Mouse (Mus musculus) frontal cortex, adult (tissue): ENCODE measurements around the gene Tvp23a.

ENCODE experiments used
- ATAC-seq: cut with Nextera tagmentation; 2 replicates; pipeline ENCODE4 v1.9.2; 2017; ENCODE audit warnings: mild to moderate bottlenecking, moderate library complexity, mixed read lengths; ENCODE audit not compliant: low TSS enrichment

Tvp23a gene

DNA sequence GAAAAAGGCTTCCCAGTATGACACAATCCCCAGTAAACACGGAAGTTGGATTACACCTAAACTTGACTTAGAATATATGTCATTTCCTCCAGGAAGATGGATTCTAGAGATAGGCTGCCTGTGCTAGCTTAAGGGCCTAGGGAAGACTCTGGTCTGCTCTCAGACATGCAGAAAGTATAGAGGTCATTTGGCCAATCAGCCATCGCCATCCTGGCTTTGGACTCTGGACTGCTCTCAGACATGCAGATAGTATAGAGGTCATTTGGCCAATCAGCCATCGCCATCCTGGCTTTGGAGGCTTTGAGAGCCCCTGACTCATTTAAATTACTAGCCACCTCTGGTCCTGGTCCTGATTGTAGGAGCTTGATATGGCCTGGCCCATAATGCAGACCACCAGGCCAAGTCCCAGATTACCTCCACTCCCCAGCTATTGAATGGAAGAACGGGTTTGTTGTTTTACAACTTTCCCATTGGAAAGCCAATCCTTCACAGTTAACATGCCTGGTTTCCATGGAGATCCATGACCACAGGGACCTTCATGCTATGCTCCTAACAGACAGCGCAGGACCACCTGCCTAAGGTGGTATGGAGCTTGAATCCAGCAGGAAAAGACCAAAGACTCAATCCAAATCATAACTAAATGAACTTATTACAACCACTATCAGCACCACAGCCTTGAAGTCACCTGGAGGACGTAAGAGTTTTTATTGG lies 6.9 kb upstream of the Tvp23a start:
- ATAC-seq = no peak

DNA sequence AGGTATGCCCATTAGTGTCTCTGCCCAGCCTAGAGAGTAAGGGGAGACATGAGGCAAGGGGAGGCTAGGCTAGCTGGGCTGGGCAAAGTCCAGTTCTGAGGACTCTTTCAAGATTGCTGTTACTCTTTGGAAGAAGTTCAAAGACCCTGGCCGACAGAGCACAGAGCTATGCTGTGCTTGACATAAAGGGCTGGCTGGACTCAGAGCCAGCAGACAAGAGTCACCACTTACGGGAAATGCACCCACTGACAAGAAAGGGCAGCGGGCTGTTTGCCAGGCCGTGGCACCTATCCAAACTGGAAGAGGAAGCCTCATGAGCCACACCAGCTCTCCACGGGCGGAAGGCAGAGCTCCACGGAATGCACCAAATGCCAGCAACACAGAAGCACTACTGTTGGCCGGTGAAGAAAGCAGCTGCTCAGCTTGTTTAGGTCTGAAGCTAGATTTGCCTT lies 5.3 kb upstream of the Tvp23a start:
- ATAC-seq = no peak

DNA sequence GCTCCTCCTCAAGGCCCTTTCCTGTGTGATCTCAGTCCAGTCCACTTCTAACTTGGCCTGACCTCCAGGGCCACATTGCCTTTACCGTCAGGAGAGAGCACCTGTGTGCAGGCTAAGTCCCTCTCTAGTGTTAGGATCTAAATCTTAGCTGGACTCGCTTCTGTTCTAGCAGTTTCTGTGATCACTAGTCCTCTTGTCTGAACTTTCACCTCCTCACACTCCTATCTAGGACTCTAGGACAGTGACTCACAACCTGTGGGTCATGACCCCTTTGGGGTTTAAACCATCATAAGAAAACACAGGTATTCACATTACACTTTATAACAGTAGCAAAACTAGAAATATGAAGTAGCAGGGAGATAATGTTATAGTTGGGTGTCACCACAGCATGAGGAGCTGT lies 4.7 kb upstream of the Tvp23a start:
- no peak for ATAC-seq

DNA sequence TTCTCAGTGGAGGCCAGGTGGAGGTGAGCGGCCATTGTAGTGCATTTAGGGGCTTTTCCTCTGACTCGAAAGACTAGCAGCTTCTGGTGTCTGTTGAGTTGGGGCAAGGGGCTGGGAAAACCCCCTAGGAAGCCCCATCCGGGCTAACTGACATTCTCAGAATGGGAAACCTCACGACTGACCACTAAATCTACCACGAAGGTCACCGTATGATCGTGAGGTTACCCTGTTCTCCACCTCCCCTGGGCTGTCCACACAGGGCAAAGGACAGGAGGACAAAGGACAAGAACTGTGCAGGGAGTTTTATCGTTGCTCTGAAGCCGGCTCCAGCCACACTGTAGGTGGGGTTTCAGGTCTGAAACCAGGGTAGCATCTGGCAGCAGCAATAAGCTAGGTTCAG lies 1.8 kb upstream of the Tvp23a start:
- no peak for ATAC-seq

DNA sequence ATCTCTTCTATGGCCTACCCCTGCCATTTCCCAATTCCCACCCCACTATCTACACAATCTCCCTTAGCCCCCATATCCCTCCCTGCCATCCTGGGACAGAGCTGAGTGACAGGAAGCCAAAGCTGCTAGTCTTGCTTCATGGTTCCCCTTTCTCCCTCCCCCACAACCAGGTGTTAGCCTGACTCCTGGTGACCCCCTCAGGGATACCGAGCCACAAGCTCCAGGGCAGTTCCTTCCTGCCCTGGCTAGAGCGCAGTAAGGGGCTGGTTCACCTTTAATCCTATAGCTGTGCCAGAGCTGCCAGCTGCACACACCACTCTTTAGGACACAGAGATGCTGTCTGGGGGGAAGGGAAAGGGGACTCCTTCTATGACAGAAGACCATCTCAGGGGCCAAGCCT lies 619 bp upstream of the Tvp23a start:
- ATAC-seq = no peak

DNA sequence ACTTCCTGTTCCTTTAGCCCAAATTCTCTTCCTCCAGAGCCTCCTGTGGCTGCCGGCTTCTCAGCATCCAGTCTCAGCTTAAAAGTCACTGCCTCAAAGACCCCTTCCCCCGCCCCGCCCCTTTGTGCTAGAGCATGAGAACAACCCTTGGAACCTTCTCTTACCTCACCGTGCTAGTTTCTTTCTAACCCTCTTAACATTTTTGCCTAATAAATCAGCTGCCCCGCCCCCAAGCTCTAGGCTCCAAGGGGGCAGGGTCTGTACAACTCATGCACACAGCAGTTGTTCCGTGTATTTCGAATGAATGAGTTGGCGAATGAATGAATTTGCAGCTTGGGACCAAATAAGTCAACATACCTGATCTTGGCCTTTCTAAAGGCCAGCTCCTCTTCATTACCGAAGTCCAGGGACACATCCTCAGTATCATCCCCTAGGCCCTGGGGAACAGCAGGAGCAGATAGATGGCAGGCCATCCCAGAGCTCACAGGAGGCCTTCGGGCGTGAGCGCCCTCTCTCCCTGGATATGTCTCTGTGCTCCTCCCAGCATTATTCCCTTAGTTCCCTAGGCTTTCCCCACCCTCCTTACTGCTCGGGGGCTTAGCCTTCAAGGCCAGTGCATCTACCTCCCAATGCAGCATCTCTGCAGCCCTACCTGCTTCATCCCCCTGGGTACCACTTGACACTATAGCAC lies 444 bp downstream of the Tvp23a start:
- peak; percentile 83 for ATAC-seq

DNA sequence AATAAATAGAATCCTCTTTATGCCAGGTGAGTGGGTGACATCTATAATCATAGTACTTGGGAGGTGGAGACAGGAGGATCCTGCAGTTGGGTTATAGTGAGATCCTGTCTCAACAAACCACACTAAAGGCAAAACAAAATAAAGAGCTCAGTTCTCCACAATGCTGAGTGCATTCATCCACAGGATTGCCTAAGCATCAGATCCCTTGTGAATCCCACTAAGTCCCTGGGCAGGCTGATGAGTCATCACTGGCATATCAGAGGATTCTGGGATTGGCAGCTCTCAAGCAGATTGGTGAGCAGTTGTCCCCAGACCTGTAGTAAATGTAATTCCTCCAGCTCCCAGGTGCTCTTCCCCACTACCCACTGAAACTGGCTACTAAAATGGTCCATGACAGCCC lies 3.4 kb downstream of the Tvp23a start:
- ATAC-seq = no peak

DNA sequence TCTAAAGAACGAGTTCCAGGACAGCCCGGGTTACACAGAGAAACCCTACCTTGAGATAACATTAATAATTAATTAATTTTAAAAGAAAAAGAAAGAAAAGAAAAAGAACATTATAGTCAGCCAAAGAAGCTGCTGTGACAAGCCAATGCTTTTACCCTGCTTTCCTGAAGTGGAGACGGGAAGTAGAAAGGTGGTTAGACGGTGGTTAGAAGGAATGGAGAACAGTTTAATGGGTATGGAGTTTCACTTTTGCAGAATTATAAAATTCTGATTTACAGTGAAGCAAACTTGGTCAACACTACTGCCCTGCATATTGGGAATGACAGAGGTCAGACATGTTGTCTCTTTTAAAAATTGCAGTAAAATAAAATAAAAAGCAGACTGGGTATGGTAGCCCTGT lies 5.4 kb downstream of the Tvp23a start:
- ATAC-seq = no peak

DNA sequence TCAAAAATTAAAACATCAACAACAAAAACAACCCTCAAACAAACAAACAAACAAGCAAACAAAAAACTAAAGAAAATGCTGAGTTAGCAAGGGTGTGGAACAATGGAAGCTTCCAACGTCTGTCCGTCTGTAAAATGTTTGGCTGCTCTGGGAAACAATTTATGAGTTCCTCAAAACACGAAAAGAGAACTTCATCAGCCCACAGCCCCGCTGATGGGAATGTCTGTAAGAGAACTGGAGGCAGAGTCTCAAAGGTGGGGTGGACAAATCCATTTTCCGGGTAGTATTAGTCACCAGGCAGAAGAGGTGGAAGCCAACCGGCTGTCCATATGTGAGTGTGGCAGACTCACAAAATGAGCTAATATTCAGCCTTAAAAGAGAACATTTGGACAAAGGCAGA lies 5.8 kb downstream of the Tvp23a start:
- no peak for ATAC-seq

DNA sequence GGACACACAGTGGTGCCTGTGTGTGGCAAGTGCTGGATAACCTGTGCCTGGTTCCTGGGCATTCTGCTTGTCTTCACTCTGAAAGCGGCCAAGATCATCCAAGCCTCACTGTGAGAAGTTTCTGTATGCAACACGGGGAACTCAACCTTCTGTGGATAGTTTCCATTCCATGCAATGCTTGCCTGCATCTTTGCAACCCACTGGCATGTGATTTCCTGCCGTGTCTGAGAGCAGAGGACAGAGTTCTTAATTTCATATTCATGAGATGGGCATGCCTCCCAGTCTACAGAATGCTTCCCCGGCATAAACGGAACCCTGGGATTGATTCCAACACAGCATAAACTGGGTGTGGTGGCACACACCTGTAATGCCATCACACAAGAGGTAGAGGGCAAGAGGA lies 9.1 kb downstream of the Tvp23a start:
- no peak for ATAC-seq

DNA sequence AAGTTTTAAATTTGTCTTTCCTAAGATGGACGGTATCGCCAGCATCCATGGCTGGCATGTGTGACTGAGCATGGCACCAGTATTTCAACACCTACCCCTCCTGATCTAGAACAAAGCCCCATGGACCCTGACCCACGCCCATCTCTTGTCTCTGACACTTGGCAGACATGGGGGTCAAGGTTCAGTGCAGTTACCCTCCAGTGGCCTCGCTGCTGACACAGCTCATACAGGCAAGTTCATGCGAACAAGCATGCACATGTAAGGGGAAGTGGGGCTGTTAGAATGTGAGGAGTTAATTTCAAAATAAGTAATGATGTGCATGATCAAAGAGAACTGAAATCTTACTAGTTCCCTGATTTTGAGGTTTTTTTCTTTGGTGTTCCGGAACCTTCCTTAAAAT lies 11.0 kb downstream of the Tvp23a start:
- no peak for ATAC-seq

DNA sequence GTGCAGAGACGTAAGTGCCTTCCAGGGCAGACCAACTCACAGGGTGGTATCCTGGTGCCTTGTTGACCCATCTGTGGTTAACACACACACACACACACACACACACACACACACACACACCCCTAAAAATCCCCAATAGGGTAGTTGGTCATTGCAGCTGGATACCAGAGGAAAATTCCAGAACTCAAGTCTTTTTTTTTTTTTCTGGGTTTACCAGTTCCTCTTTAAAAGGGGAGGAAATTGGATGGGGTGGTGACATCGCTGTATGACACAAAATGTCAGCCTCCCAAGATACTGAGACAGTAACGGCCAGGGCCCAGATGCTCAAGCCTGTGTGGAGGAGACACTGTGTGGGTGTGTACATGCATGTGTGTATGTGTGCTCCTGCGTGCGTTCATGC lies 13.8 kb downstream of the Tvp23a start:
- ATAC-seq = no peak

DNA sequence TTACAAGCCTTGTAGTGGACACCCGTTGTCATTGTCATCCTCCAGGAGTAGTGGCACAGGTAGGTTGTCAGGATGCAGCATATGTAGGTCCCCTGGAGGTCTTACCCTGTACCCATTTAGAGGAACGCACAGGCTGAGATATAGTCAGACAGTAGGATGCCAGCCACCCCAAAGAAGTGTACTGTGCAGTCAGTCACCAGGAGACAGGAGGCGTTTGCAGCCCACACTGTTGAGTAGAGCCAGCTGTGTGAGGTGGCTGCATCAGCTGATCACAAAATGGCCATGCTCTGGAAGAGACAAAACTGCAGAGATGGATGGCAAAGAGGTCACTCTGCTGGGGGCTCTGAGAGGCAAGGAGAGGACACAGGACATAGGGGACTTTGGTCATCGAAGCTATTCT lies 14.8 kb downstream of the Tvp23a start:
- peak; percentile 81 for ATAC-seq

DNA sequence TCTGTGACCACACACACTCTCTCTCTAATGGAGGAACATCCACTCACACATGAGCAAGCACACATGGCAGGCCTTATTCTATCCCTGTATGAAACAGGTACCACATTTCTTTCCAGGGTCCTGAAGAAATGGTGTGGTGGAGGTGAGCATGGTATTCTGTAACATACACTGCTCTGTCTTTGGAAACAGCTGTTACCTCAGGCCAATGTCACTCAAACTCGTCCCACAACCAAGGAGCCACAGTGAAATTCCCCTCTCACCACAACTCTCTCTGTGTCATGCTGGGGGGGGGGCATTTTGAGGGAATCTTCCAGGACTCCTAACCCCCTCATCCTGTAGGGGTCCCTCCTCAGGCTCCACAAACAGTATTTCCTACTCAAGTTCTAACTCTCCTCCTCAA lies 15.3 kb downstream of the Tvp23a start:
- no peak for ATAC-seq

DNA sequence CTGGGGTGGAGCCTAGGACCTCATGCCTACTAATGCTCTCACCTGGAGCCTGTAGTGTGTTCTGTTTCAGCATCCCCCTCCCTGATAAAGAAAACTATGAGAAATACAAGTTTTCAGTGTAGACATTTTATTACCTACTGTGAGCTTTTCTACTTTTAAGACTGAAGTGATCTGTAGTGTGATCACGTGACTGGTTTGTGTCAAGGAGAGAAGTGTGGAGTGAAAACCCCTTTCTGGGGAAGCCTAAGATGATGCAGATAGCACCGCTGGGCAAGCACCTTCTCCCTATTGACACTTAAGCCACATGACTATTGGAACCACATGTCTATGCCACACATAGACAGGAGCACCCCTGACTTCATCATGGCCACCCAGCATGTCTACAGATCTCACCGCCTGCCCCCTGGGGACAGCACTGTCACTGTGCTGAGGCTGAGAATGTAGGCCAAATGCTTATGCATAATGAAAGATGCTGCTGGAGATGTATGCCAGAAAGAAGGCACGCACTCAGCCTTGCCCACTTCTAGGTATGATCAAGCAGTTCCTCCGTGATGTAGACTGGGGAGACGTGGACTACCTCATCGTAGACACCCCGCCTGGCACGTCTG lies 26.6 kb downstream of the Tvp23a start:
- ATAC-seq = peak; percentile 50; the same call in 1 of the 2 replicates

DNA sequence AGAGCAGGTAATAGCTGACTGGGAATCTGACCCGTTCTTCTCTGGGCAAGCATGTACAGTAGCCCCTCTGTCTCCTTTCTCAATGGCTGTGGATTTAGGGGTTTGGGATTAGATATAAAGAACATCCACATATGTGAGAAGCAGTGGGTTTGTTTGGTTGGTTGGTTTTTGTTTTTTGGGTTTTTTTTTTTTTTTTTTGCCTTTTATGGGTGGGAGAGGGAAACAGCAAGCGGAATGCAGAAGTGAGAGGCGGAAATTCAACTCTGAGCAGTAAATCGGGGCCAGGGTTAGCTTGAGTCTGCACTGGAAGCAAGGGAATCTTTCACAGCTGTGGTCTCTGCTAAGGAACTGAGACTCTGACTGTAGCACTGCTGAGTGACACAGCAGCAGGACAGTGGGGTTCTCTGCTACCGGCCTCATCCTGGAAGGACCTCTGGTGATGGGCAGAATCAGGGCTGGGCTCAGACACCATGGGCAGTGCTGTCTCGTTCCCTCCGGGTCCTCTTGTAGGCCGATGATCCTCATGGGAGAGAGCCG lies 29.4 kb downstream of the Tvp23a start:
- ATAC-seq = no peak

DNA sequence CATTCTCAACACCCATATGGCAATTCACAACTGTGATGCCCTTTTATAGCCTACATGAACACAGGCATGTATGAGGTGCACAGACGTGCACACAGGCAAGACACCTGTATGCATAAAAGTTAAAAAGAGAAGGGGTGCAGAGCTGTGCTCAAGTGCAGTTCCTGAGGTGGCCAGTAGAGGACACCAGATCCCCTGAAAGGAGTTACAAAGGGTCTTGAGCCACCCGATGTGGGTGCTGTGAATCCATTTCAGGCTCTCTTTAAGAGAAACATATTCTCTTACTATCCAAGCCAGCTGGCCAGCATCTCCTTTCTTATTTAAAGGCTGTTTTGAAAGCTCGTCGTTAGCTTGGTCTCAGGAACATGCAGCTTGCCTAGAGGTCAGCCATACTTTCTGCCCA lies 30.3 kb downstream of the Tvp23a start:
- ATAC-seq = no peak

DNA sequence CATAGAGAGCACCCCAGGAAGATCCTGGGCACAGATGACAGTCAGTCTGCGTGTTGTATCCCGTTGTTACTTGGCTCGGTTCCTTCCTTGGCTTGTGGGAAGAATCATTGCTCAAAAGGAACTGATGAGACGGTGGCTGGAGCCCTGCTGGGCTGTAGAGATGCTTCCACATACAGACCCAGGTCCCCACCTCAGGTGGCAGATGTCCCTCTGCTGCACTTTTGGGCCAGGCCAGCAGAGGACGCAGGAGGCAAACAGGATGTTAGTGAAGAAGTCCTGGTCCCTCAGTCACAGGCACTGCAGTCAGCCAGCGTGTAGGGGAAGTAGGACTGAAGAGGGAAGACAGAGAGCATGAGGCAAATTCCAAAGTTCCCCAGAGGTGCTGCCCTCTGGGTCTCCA lies 31.2 kb downstream of the Tvp23a start:
- ATAC-seq = no peak

DNA sequence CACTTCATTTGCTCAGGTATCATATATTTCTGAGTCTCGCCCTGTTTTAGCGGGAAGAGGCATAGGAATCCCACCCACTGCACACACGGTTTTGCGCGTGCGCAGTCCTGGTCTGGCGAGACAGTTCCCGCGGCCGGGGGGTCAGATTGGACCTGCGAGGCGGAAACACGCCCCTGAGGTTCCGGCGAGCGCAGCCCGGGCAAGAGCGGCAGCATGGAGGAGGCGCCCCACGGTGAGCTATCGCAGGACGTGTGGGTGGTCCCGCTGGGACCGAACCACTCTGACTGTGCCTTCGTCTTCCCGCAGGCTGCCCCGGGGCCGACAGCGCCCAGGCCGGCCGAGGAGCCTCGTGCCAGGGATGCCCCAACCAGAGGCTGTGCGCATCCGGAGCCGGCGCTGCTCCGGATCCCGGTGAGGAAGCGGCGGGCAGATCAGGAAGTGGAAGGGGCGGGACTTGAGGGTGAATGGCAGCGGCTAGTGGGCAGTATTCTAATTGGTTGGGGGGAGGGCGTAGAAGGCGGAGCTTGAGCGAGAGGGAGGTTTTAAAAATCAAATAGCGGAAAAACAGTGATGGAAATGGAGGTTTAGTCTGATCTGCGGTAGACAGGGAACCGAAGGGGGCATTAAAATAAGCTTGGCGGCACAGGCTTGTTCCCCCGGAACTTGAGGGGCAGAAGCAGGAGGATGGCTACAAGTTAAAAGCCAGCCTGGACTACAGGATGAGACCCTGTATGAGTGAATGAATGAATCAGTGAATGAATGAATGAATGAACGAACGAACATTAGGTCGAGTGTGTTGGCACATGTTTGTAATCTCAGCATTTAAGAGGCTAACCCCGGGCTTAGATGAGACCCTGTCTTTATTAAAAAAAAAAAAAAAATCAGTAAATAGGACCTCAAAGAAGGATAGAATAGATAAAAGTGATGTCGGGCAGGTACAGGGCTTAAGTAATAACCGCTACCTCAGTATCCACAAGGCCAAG lies 35.1 kb downstream of the Tvp23a start, which contains the start of gene Nubp1:
Nubp1 (plus strand) TSS at position 185 of the 983 bp plus-strand sequence.
- ATAC-seq = peak; percentile 97

DNA sequence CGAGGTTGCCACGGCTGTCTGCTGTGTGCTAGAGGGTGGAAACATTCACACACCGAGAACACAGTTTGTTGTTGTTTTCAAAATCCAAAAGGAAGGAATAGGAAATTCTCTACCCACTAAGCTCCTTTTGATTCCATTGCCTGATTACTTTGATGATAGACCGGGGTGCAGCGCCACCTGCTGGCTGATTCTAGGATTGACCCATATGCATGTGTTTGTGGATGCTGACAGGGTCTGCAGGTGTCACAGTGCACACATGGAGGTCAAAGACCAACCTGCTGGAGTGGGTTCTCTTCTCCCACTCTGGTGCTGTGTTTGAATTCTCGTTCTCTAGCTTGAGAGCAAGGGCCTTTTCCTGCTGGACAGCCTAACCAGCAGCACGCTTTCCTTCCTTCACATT lies 48.0 kb downstream of the Tvp23a start:
- ATAC-seq = peak; percentile 57; the same call in 1 of the 2 replicates

DNA sequence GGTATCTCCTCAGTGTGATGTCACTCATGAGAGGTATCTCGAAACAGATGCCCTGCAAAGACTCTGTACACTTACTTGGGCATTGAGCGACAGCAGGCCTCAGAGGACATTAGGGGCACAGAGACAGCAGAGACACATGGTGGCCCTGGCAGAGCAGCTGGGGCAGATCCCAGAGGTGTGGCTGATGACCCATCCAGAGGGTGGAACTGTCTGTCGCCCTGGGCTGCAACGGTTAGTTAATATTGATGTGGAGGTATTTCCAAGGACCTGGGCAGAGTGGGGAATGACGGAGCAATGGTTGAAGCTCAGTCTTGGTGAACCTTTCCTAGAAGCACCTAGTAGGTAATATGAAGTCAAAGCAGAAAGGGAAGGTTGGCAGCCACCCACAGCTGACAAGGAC lies 48.4 kb downstream of the Tvp23a start:
- no peak for ATAC-seq
